ENCODE assay signal across 24 mouse cellular contexts in the genomic region with DNA sequence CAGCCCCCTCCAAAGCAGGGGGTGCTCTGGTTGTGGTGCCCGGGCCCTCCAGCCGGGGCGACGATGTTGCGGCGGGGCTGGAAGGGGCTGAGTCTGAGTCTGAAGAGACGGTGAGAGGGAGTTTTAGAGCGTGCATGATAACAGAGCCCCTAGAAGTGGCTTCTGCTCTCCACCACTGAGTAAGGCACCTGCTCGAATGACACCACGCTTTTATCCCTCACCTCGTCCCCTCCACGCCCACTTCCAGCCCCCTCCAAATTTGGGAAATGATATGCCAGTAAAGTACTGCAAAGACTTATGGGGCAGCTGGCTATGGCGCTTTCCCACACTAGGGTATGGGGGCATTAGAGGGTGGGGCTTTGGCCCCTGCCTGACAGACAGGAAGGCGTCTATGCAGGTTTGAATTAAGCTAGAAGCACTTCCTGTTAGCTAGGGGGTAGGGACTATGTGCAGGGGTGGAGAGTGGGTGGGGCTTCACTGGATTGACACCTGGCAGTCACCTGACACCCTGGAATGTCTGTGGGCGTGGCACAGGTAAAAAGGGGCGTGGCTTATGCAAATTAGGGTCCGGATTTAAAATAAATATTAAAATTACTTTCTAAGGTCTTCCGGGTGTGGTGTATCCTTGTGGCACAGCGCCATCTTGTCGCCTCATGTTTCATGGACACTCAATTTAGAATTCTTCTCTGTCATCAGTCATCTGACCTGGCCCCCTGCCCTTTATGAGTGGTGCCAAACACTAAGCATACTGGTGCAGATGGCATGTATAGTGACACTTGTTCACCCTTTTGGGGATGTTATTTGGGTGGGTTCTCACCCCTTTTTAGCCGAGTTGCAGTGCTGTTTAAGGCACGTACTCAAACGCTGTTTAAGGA. TPM values are rescaled to one million over a fixed set of nuclear protein-coding genes. Genes with fewer than 3 reads are reported as not detected.
A peak's percentile ranks its signal among the peaks of the same experiment; 100 is the strongest.
DNase-seq lines count a peak whose midpoint lies in the region; ATAC-seq lines count a peak whose summit lies in the region.
"Had no signal": no experiment of that assay in that cellular context is flagged by ENCODE, and none has a peak within 500 bp of the region (broad histone marks: within the 10 kb centered on the region; RNA-seq: fewer than 3 reads in every experiment).

A gene (minus strand): TSS at position 192 of the 875 bp plus-strand sequence.

- H3K4me2 ChIP-seq in midbrain, embryonic 14.5 days (ENCODE audit: low read length) = no peak within 1 kb of the TSS
- H3K4me2 ChIP-seq: hindbrain, embryonic 14.5 days had no signal

- H3K9me3 ChIP-seq in midbrain, embryonic 10.5 days (replicated peaks) = peaks cover 36% of the 10 kb centered on the region
- peaks cover 5% of the 10 kb centered on the region for H3K9me3 ChIP-seq in midbrain, embryonic 14.5 days (ENCODE audit: control insufficient read depth, low read length)

- H3K27ac ChIP-seq in midbrain, embryonic 10.5 days (replicated peaks) = no peak within 1 kb of the TSS
- H3K27ac ChIP-seq in midbrain, embryonic 14.5 days (replicated peaks; ENCODE audit: low read depth, low read length) = no peak within 1 kb of the TSS
- H3K27ac ChIP-seq: gastrocnemius, adult 2 months; hindbrain, embryonic 14.5 days; kidney, postnatal 0 days had no signal

- ATAC-seq in CD4-positive, CD25-positive, alpha-beta regulatory T cell, adult 4 months = no peak
- no peak for ATAC-seq in midbrain, embryonic 14.5 days (ENCODE audit: low FRiP score, low TSS enrichment)
- ATAC-seq in megakaryocyte-erythroid progenitor cell, adult 5-6 weeks (replicated peaks; ENCODE audit: low FRiP score, low TSS enrichment, poor library complexity, severe bottlenecking) = no peak

- peak; percentile 16 for DNase-seq in CD4-positive, CD25-positive, alpha-beta regulatory T cell, adult 2 months (ENCODE audit: low read depth, low spot score)
- DNase-seq in gastrocnemius, postnatal 10 days = peak; percentile 22
- DNase-seq in gastrocnemius, adult 8-10 months (ENCODE audit: low spot score in 2 of 2) = no peak
- peak; percentile 11 for DNase-seq in midbrain, embryonic 10.5 days (ENCODE audit: low spot score)
- no peak for DNase-seq in midbrain, embryonic 14.5 days
- DNase-seq in frontal cortex, postnatal 14 days (ENCODE audit: low spot score in 2 of 2) = no peak
- DNase-seq: adrenal gland, postnatal 25 days; cerebellum, adult 11-12 months; cerebellum, postnatal 25 days; gastrocnemius, adult 2 months; heart, adult 18-20 months; kidney, adult 11 months; lung, adult 18-20 months; lung, postnatal 14 days; retina, postnatal 1 day had no signal

- H3K4me3 ChIP-seq in midbrain, embryonic 10.5 days = no peak within 1 kb of the TSS
- H3K4me3 ChIP-seq in midbrain, embryonic 14.5 days (replicated peaks; ENCODE audit: low read depth, low read length) = no peak within 1 kb of the TSS
- H3K4me3 ChIP-seq: gastrocnemius, adult 2 months had no signal

- 84% methylated on average over 23 of the region's 23 CpGs for WGBS in midbrain, embryonic 10.5 days
- WGBS in midbrain, embryonic 14.5 days = 86% methylated on average over 23 of the region's 23 CpGs

- H3K9ac ChIP-seq in midbrain, embryonic 14.5 days (replicated peaks; ENCODE audit: low read length) = no peak within 1 kb of the TSS
- H3K9ac ChIP-seq: hindbrain, embryonic 14.5 days had no signal

- H3K4me1 ChIP-seq in midbrain, embryonic 10.5 days = no peaks in the 10 kb centered on the region
- H3K4me1 ChIP-seq in midbrain, embryonic 14.5 days (ENCODE audit: control insufficient read depth, insufficient read depth, low read length) = no peaks in the 10 kb centered on the region

- H3K36me3 ChIP-seq in midbrain, embryonic 10.5 days = no peaks in the 10 kb centered on the region
- H3K36me3 ChIP-seq in midbrain, embryonic 14.5 days (ENCODE audit: control insufficient read depth, insufficient read depth, low read length) = no peaks in the 10 kb centered on the region

- peaks cover 30% of the 10 kb centered on the region for H3K27me3 ChIP-seq in midbrain, embryonic 10.5 days (ENCODE audit: low read depth, poor library complexity, severe bottlenecking)
- H3K27me3 ChIP-seq in midbrain, embryonic 14.5 days (ENCODE audit: control insufficient read depth, insufficient read depth, low read length) = peaks cover 20% of the 10 kb centered on the region

RNA-seq across cellular contexts. Expression of the gene that starts here (rescaled TPM):
- not detected for polyA plus RNA-seq in CD4-positive, CD25-positive, alpha-beta regulatory T cell, adult 4 months (2017; shearing (Covaris generic))
- total RNA-seq in gastrocnemius, postnatal 10 days (2021) = under 1 TPM; 0.25 to 0.47 TPM
- not detected for total RNA-seq in gastrocnemius, adult 8-10 months (2022)
- not detected in 2 replicates for polyA plus RNA-seq in midbrain, embryonic 10.5 days (2016; fragmentation: Nextera tagmentation; extraction: Ambion mirVana)
- 0.04 TPM in 1 of 2 replicates, not detected in the other for polyA plus RNA-seq in midbrain, embryonic 14.5 days (2014; fragmentation: Nextera tagmentation; extraction: Ambion mirVana)
- total RNA-seq in megakaryocyte-erythroid progenitor cell, adult 5-6 weeks (2014; fragmentation: Nextera tagmentation) = not detected in 2 replicates
- not detected in 2 replicates for total RNA-seq in megakaryocyte-erythroid progenitor cell, adult 5-6 weeks (2017)
- total RNA-seq: adrenal gland, postnatal 25 days; gastrocnemius, adult 2 months; heart, adult 18-20 months; liver, adult 2 months; MEL; monocyte, adult 5-6 weeks had no signal
- polyA plus RNA-seq: heart, postnatal 0 days; hindbrain, embryonic 14.5 days; kidney, postnatal 0 days; liver, adult 2 months; neural tube, embryonic 11.5 days had no signal

Comparison
In these comparisons a context has a peak if more than half of its experiments do, and no peak if none do; other contexts are left out.
1. Peak in DNase-seq in gastrocnemius, postnatal 10 days; RNA of the gene not detected or under 1 TPM.
2. Peak in DNase-seq in midbrain, embryonic 10.5 days; RNA of the gene not detected or under 1 TPM.